Mouse (Mus musculus): Measurements from ENCODE around the gene Gm8247.
"Not testable (repeated sequence)": the region's sequence is repeated elsewhere in the genome, so short reads cannot be mapped to it uniquely, and the experiment has no call there.

Gm8247 gene

DNA sequence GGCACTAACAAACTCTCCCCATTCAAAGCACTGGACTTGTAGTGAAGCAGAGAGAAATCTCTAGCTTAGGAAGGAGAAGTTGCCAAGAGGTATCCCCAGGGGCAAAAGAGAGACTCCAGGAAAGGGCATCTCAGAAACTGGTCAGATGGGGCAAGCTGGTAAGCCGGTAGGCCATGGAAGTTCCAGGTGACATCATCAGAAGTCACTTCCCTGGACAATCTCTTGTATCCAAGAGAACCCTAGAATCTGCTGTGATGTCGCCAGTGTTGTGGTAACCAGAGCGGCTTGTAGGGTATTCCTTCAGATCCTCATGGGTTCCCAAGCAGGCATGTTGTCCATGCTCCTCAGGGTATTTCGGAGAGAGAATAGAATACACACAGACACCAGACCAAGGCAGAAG is at the start of gene Gm8247:
Gene Gm8247, plus strand, starts transcription at position 301 of the 400 bp plus-strand sequence.
- DNase-seq (ENCODE audit: low read depth, low spot score) = not testable (repeated sequence)

DNA sequence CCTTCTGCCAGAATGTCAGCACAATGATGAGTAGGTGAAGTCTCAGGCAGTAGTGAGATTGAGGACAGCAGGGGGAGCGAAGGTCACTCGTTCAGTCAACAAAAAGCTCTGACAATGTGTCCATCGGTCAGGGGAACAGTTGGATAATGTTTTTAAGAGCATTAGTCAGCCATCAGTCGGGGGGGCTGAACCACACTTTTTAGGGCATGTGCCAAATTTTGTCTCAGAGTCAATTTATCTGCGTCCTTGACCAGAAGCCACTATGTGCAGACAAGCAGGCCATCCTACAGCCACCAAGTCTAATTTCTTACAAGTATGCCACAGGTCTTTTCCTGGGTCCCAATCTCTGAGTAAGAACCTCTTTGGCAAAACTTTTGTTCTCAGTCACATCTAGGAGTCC is 35.0 kb upstream of the Gm8247 start:
- not testable (repeated sequence) for DNase-seq (ENCODE audit: low read depth, low spot score)

DNA sequence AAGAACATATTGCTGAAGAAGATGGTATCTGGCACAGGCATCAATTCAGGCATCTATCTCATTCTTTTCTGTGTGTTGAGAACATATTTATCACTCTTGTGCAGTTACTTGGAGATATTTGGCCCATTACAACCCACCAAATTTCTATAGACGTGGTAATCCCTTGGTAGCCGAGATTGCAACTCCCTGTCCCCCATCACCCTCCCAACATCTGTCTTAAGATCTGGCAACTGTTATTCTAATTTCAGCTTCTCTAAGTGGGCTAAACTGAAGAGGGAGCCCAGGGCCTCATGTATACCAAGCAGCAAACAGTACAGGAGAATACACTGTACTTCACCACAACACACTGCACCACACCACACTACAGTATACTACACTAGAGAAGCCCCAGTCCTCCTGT is 8.8 kb downstream of the Gm8247 start:
- DNase-seq (ENCODE audit: low read depth, low spot score) = not testable (repeated sequence)

DNA sequence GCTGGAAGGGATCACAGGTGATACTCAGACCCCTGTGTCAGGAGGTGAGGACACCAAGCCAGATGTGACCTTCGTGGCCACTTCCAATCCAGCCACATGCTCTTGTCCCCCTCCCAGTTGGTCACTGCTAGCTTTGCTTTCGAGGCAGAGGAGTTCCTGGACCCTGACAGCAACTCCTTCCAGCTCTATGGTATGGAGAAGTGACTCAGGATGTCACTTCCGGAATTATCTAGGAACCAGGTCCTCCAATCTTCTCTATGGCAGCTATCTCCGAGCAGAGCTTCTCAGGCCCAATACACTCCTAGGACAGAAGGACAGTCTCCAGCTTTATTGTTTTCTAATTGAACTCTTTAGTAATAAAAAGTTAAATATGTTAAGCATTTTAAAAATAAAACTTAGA is 44.8 kb downstream of the Gm8247 start, which contains the start of gene Gm5624:
Gene Gm5624, minus strand, starts transcription at position 202 of the 400 bp plus-strand sequence.
- DNase-seq (ENCODE audit: low read depth, low spot score) = not testable (repeated sequence)
